Mouse (Mus musculus) small intestine, adult 2 months (tissue): ENCODE results near the gene H2-Oa. TPM values are rescaled to one million over a fixed set of nuclear protein-coding genes. Genes with fewer than 3 reads are reported as not detected.

ENCODE experiments used
- H3K27ac ChIP-seq: fragments of 200-500 bp; 2 replicates; pipeline ENCODE4 v1.5.1; 2012; ENCODE audit warnings: low read depth, low read length, control low read depth, inconsistent platforms; ENCODE audit not compliant: insufficient read depth
- H3K27me3 ChIP-seq: fragments of 200-500 bp; 2 replicates; pipeline ENCODE4 v1.6.1; 2012; ENCODE audit warnings: mild to moderate bottlenecking, moderate library complexity, low read length, inconsistent platforms; ENCODE audit not compliant: control insufficient read depth, insufficient read depth
- H3K36me3 ChIP-seq: fragments of 200-500 bp; 2 replicates; pipeline ENCODE4 v1.6.1; 2012; ENCODE audit warnings: mild to moderate bottlenecking, low read length, control low read depth, inconsistent platforms; ENCODE audit not compliant: control insufficient read depth, insufficient read depth
- H3K4me1 ChIP-seq: fragments of 200-500 bp; 2 replicates; pipeline ENCODE4 v1.6.1; 2012; ENCODE audit warnings: low read length, inconsistent platforms, mixed read lengths; ENCODE audit not compliant: control insufficient read depth, insufficient read depth, insufficient read length
- H3K4me3 ChIP-seq: fragments of 200-500 bp; 2 replicates; pipeline ENCODE4 v1.5.1; 2012; ENCODE audit warnings: low read depth, mild to moderate bottlenecking, control low read depth, inconsistent platforms, low read length, moderate library complexity
- CTCF ChIP-seq: fragments of 200-500 bp; IDR thresholded peaks from 2 replicates; pipeline ENCODE4 v1.5.1; 2012; ENCODE audit warnings: low read depth, mild to moderate bottlenecking, control low read depth, inconsistent platforms, low read length, moderate library complexity, mixed read lengths; ENCODE audit not compliant: insufficient replicate concordance, insufficient read length; ENCODE audit errors: extremely low read depth
- POLR2A ChIP-seq: fragments of 200-500 bp; IDR thresholded peaks from 2 replicates; pipeline ENCODE4 v1.6.1; 2012; ENCODE audit warnings: low read depth, mild to moderate bottlenecking, control low read depth, inconsistent platforms, low read length, moderate library complexity
- WGBS: fragments of 180-500 bp; shearing (Covaris S2); methylation state at CpG from one replicate; pipeline ENCODE4 v1.1.7; 2018; 5-methylcytosine and 5-hydroxymethylcytosine counted together
- polyA plus RNA-seq: library from polyadenylated mRNA; depleted of rRNA; stranded (reverse); fragments of >200 nt; gene quantifications from 2 replicates; pipeline ENCODE4 v1.2.3, GENCODE M21; 2012

The H2-Oa gene
- polyA plus RNA-seq, 1 experiment, result 16.6 TPM

- TF ChIP-seq POLR2A (no peak), CTCF (no peak)
- Histone ChIP-seq H3K27me3 (no peaks in the 10 kb centered on the region), H3K27ac (peak overlapping the region; percentile 100), H3K4me1 (peaks cover 14% of the 10 kb centered on the region), H3K36me3 (peaks cover 18% of the 10 kb centered on the region), H3K4me3 (peak overlapping the region; percentile 95)
- 3% methylated on average over 10 of the region's 10 CpGs for WGBS
These were observed 29.7 kb downstream of the H2-Oa start for GRCm38 (mm10) chr17:34121879-34122187.

DNA sequence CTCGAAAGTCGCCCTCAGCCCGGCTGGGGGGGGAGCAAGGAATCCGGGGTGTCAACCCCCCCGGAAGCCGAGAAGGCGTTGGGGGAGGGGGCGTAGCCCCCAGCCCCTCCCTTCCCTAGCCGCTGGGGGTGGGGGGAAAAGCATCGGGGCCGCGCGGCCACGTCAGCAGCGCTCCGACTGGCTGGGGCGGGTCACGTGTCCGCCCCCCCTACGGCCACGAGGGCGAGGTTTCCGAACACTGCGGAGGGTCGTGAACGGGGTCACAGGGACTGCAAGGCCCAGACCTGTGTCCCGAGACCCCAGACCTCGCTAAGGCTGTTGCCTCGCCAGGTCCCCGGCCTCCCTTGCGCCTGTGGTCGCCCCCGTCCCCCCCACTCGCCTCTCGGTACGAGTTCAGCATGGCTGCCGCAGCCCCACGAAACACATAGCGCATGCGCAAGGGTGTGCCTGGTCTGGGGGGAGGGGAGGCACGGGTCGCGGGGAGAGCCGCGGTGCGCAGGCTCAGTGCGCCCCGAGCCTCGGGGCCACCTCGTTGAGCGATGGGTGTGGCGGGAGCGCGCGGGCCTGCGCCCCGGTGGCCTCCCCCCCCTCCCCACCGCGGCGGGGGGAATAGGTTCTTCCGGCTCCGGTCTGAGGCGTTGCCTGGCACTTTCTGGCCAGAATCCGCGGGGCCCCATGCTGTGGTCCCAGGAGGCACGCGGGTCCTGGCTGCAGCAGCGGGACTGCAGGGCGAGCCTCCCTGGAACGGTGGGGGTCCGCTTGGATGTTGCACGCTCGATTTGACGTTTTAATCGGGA lies 30.2 kb downstream of the H2-Oa start, which contains the start of gene Brd2:
Brd2 (minus strand) TSS at position 447 of the 797 bp plus-strand sequence.
- under 1% methylated on average over 73 of the region's 75 CpGs for WGBS
- H3K4me3 ChIP-seq, result peak within 1 kb of the TSS; percentile 95
- H3K36me3 ChIP-seq, result peaks cover 14% of the 10 kb centered on the region
- peaks cover 15% of the 10 kb centered on the region for H3K4me1 ChIP-seq
- peak within 1 kb of the TSS; percentile 100 for H3K27ac ChIP-seq
- TF ChIP-seq CTCF (no peak), POLR2A (peak; percentile 81)
- no peaks in the 10 kb centered on the region for H3K27me3 ChIP-seq

- peak overlapping the region; percentile 89 for H3K27ac ChIP-seq
- TF ChIP-seq CTCF (no peak), POLR2A (no peak)
- peak overlapping the region; percentile 95; the same call in 1 of the 2 replicates for H3K4me3 ChIP-seq
- WGBS, result 0% methylated on average over 7 of the region's 7 CpGs
- peaks cover 20% of the 10 kb centered on the region for H3K4me1 ChIP-seq
- peaks cover 11% of the 10 kb centered on the region for H3K36me3 ChIP-seq
- H3K27me3 ChIP-seq, result no peaks in the 10 kb centered on the region
These were observed 31.0 kb downstream of the H2-Oa start for GRCm38 (mm10) chr17:34123111-34123510.

GRCm38 (mm10) chr17:34123518-34123917 lies 31.4 kb downstream of the H2-Oa start:
- Histone ChIP-seq H3K36me3 (peaks cover 7% of the 10 kb centered on the region), H3K4me3 (peak overlapping the region; percentile 56), H3K4me1 (peaks cover 20% of the 10 kb centered on the region), H3K27ac (peak overlapping the region; percentile 89), H3K27me3 (no peaks in the 10 kb centered on the region)
- TF ChIP-seq CTCF (no peak), POLR2A (no peak)
- 1% methylated on average over 2 of the region's 2 CpGs for WGBS

DNA sequence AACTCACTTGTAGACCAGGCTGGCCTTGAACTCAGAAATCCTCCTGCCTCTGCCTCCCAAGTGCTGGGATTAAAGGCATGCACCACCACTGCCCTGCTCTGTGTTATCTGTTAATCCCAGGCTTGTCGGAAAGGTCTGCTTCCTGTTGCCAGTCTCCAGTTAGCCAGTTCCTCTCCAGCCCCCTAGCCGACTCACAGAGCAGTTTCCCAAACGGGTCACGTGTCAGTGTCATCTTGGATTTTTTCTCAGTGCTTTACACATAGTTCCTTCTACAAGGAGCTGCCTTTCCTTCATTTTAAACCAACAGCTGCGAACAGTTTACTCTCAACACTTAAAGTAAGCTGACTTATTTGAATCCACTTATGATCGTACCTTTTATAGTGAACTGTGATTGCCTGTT lies 32.5 kb downstream of the H2-Oa start:
- H3K4me1 ChIP-seq, result peaks cover 29% of the 10 kb centered on the region
- H3K27ac ChIP-seq, result no peak overlapping the region
- WGBS, result 61% methylated on average over 6 of the region's 6 CpGs
- H3K36me3 ChIP-seq, result no peaks in the 10 kb centered on the region
- TF ChIP-seq POLR2A (no peak), CTCF (no peak)
- H3K27me3 ChIP-seq, result no peaks in the 10 kb centered on the region
- H3K4me3 ChIP-seq, result no peak overlapping the region

DNA sequence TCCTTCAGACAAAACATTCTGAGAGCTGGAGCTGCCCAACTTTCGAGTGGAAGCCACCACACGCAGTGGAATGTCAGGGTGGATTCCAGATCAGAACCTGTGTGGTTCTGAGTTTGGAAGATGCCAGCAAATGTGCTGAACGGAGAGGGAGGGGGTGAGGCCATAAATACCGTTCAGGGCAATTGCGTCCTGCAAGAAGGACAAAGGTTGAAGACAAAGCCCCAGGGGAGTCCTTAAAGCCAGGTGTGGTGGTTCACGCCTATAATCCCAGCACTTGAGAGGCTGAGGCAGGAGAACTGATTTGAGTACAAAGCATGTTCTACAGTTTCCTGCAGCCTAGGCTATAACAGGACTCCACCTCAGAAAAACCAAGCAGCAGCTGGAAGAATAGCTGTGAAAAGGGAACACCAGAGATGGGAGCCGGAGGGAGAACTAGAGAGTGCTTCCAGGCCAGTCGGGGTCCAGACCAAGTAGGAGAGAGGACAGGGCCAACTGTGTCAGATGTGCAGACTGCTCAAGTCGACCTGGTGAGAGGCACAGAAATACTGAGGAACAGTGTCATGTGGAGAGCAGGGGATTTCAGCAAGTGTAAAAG lies 34.8 kb downstream of the H2-Oa start:
- peak overlapping the region; percentile 26 for H3K4me3 ChIP-seq
- 27% methylated on average over 9 of the region's 9 CpGs for WGBS
- no peaks in the 10 kb centered on the region for H3K36me3 ChIP-seq
- peaks cover 29% of the 10 kb centered on the region for H3K4me1 ChIP-seq
- H3K27ac ChIP-seq, result peak overlapping the region; percentile 90
- TF ChIP-seq CTCF, result no peak
- no peak for TF ChIP-seq POLR2A
- H3K27me3 ChIP-seq, result no peaks in the 10 kb centered on the region

DNA sequence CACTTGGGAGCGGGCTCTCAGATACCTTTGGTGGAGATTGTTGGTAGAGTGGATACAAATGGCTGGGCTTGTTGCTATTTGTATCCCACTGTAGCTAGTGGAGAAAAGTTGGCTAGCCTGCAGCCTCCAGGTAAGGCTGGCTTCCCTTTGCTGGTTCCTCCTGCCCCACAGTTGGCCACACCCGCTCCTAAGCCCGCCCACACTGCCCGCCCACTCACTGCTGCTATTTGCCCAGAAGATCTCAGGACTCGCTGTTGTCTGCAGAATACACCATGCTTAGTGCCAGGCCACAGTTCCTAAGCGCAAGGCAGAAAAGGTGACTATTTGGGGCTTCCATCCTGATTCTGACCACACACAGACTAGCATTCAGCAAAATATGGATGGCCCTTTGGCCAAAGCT lies 35.3 kb downstream of the H2-Oa start:
- H3K4me3 ChIP-seq, result peak overlapping the region; percentile 26; the same call in 1 of the 2 replicates
- no peaks in the 10 kb centered on the region for H3K27me3 ChIP-seq
- no peaks in the 10 kb centered on the region for H3K36me3 ChIP-seq
- TF ChIP-seq CTCF (no peak), POLR2A (peak; percentile 33; the same call in 1 of the 2 replicates)
- H3K4me1 ChIP-seq, result peaks cover 29% of the 10 kb centered on the region
- WGBS, result 13% methylated on average over 6 of the region's 6 CpGs
- peak overlapping the region; percentile 90 for H3K27ac ChIP-seq
